Mouse (Mus musculus): ENCODE data around the gene Lhfp. TPM values are rescaled to one million over a fixed set of nuclear protein-coding genes. Genes with fewer than 3 reads are reported as not detected.
A peak's percentile ranks its signal among the peaks of the same experiment; 100 is the strongest.

The Lhfp gene
- polyA plus RNA-seq (2015; fragmentation: Nextera tagmentation; extraction: Ambion mirVana): 64.1 and 70.1 TPM in 2 replicates

DNA sequence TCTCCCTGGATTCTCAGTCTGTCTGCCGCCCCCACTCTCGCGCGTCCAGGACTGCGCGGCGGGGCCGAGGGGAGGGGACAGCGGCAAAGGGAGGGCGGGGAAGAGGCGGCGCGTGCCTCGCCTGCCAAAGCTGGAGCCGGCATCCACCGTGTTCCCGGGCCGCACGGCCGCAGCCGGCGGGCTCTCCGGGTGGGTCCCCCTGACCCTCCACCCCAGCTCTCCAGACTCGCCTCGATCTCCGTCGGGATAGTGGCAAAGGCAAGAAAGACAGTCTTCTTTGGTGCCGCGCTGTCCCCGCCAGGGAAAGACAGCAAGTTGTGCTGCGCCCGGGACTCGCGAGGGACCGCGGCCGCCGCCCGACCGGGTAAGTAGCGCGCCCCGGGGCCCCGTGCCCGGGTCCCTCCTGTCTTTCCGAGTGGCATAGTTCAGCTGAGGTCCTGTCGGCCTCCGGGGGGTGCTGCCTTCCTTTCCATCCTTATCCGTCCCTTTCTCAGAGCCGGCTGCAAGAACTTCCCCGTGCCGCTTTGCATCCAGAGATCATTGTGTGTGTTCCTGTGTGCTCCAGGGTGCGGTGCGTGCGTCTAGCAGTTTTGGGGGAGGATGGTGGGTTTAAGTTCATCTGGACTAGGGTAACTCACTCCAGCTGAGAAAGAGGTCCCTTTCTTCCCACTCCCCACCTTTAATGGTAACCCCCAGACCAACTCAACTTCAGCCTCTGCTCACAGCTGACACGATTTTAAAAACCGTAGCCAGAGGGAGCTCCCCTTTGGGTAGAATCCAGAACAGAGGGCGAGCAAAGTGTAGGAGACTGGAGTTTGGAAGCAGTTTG, at the start of gene Lhfp:
Gene Lhfp (plus strand): TSS at position 118 of the 829 bp plus-strand sequence.
- H3K27ac ChIP-seq (ENCODE audit: low read depth, low read length): peak within 1 kb of the TSS; percentile 72
- peak within 1 kb of the TSS; percentile 83 for H3K4me3 ChIP-seq (ENCODE audit: low read length)
- H3K9me3 ChIP-seq (ENCODE audit: control insufficient read depth, low read length): no peaks in the 10 kb centered on the region
- H3K27me3 ChIP-seq (replicated peaks; ENCODE audit: control insufficient read depth, insufficient read depth, low read length): no peaks in the 10 kb centered on the region
- ATAC-seq: peak; percentile 96
- H3K4me1 ChIP-seq (ENCODE audit: control insufficient read depth, insufficient read depth, low read depth, low read length): peaks cover 13% of the 10 kb centered on the region
- WGBS: under 1% methylated on average over 56 of the region's 58 CpGs
- peak within 1 kb of the TSS; percentile 80 for H3K9ac ChIP-seq (ENCODE audit: low read depth, low read length)
- H3K4me2 ChIP-seq (ENCODE audit: low read length): peak within 1 kb of the TSS; percentile 95
- no peaks in the 10 kb centered on the region for H3K36me3 ChIP-seq (ENCODE audit: control insufficient read depth, insufficient read depth, low read length)

DNA sequence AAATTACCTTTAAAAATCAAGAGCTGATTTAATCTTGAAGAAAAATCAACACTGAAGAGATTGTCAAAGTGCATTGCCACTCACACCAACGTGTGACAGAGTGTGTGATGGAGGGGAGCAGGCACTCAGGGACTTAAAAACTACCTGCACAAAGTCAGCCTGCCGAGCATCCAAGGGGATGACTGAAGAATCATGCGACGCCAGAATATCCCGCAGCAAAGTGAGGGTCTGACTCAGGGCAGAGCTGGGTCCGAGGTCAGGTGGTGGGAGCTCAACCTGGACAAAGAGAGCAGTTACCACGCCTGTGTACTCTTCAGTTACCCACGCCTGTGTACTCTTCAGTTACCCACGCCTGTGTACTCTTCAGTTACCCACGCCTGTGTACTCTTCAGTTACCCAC, 48.0 kb upstream of the Lhfp start:
- Histone ChIP-seq H3K27me3 (replicated peaks; ENCODE audit: control insufficient read depth, insufficient read depth, low read length) (no peaks in the 10 kb centered on the region), H3K9ac (ENCODE audit: low read depth, low read length) (no peak overlapping the region), H3K27ac (ENCODE audit: low read depth, low read length) (no peak overlapping the region), H3K4me2 (ENCODE audit: low read length) (no peak overlapping the region), H3K9me3 (ENCODE audit: control insufficient read depth, low read length) (no peaks in the 10 kb centered on the region), H3K36me3 (ENCODE audit: control insufficient read depth, insufficient read depth, low read length) (peaks cover 34% of the 10 kb centered on the region), H3K4me1 (ENCODE audit: control insufficient read depth, insufficient read depth, low read depth, low read length) (no peaks in the 10 kb centered on the region), H3K4me3 (ENCODE audit: low read length) (no peak overlapping the region)
- 90% methylated on average over 9 of the region's 10 CpGs for WGBS
- ATAC-seq: no peak

DNA sequence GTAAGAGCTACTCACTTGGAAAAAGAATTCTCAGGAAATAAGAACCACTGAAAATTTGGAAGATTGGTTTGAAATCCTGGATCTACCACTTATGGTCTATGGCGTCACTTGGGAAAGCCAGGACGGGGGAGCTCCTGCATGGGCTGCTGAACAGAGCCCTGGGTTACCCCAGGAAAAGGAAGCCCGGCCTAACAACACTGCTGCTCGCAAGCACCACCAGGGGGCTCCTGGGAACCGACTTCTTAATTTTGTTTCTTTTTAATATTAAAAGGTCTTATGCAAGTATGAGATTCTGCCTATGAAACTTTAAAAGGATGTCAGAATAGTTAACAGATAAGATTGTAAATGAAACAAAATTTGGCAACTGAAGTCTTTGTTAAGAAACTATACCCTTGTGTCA, 46.7 kb upstream of the Lhfp start:
- WGBS: 76% methylated on average over 5 of the region's 5 CpGs
- Histone ChIP-seq H3K4me1 (ENCODE audit: control insufficient read depth, insufficient read depth, low read depth, low read length) (no peaks in the 10 kb centered on the region), H3K27ac (ENCODE audit: low read depth, low read length) (no peak overlapping the region), H3K4me3 (ENCODE audit: low read length) (no peak overlapping the region), H3K36me3 (ENCODE audit: control insufficient read depth, insufficient read depth, low read length) (peaks cover 28% of the 10 kb centered on the region), H3K9ac (ENCODE audit: low read depth, low read length) (no peak overlapping the region), H3K27me3 (replicated peaks; ENCODE audit: control insufficient read depth, insufficient read depth, low read length) (no peaks in the 10 kb centered on the region), H3K9me3 (ENCODE audit: control insufficient read depth, low read length) (no peaks in the 10 kb centered on the region), H3K4me2 (ENCODE audit: low read length) (no peak overlapping the region)
- ATAC-seq: no peak

DNA sequence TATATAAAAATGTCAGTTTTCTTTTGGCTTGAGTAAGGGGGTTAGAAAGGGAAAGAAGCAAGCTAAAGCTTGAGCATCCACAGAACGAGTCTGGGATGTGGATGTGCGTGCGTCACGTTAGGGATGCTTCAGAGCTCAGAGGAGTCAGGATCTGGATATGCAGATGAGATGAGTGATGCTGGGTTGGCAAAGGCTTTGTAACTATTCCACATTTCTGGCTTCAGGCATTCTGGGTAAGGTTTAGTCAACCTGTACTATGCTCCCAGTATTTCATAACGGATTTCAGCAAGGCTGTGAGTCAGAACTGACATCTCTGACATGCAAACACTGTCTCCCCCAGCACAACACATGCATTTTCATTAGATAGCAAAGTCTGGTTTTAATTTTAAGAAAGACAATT, 44.7 kb upstream of the Lhfp start:
- WGBS: 86% methylated on average over 5 of the region's 5 CpGs
- no peaks in the 10 kb centered on the region for H3K4me1 ChIP-seq (ENCODE audit: control insufficient read depth, insufficient read depth, low read depth, low read length)
- H3K9ac ChIP-seq (ENCODE audit: low read depth, low read length): no peak overlapping the region
- no peaks in the 10 kb centered on the region for H3K9me3 ChIP-seq (ENCODE audit: control insufficient read depth, low read length)
- no peak for ATAC-seq
- H3K4me2 ChIP-seq (ENCODE audit: low read length): no peak overlapping the region
- peaks cover 34% of the 10 kb centered on the region for H3K36me3 ChIP-seq (ENCODE audit: control insufficient read depth, insufficient read depth, low read length)
- no peak overlapping the region for H3K4me3 ChIP-seq (ENCODE audit: low read length)
- no peak overlapping the region for H3K27ac ChIP-seq (ENCODE audit: low read depth, low read length)
- H3K27me3 ChIP-seq (replicated peaks; ENCODE audit: control insufficient read depth, insufficient read depth, low read length): no peaks in the 10 kb centered on the region

DNA sequence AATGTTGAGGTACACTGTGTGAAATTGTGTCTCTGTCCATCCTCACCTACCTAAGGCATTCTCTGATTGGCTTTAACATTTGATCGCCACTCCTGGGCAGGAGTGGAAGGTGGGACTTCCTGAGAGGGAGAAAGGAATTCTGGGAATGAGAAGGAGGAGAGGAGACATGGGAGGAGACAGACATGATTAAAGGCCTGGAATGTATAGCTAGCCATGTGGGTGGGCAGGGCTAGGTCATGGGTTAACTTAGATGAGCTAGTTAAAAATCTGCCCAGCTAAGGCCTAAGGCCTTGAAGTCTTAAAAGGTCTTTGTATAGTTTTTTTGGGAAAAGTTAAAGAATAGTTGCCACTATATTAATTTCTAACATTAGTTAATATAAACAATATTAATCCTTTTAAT, 43.9 kb upstream of the Lhfp start:
- no peak overlapping the region for H3K9ac ChIP-seq (ENCODE audit: low read depth, low read length)
- no peaks in the 10 kb centered on the region for H3K27me3 ChIP-seq (replicated peaks; ENCODE audit: control insufficient read depth, insufficient read depth, low read length)
- WGBS: 92% methylated on average over 1 of the region's 1 CpGs
- no peak for ATAC-seq
- H3K4me3 ChIP-seq (ENCODE audit: low read length): no peak overlapping the region
- H3K4me2 ChIP-seq (ENCODE audit: low read length): no peak overlapping the region
- no peaks in the 10 kb centered on the region for H3K9me3 ChIP-seq (ENCODE audit: control insufficient read depth, low read length)
- no peak overlapping the region for H3K27ac ChIP-seq (ENCODE audit: low read depth, low read length)
- peaks cover 35% of the 10 kb centered on the region for H3K36me3 ChIP-seq (ENCODE audit: control insufficient read depth, insufficient read depth, low read length)
- no peaks in the 10 kb centered on the region for H3K4me1 ChIP-seq (ENCODE audit: control insufficient read depth, insufficient read depth, low read depth, low read length)

DNA sequence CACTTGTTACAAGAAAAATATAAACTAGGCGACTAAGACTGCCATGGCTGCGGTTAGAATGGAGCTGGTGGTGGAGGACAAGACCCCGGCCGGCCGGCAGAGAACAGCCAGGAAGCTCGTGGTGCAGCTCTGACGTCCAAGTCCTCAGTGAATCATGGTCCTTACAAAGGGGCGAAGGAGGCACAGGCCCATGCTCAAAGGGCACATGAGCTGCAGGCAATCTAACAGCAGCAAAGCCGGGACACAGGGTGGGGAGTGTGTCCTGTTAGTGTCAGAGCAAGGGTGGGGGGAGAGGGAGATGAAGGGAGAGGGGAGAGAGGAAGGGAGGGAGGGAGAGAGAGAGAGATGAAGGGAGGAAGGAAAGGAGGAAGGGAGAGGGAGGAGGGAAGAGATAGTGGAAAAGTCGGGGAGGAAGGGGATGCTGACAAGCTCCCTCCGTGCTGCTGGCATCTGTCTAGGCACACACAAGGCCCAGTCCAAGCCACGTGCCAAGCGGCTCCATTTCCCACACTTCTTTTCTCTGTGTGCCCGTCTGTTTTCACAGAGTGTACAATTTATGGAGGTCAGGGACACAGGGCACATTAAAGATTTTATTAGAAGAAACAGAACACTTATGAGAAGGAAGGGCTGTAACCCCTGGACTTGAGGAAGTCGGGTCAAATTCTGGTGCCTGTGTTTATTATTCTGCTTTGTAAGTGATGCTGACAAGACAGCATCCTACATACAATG, 42.1 kb upstream of the Lhfp start:
- no peaks in the 10 kb centered on the region for H3K27me3 ChIP-seq (replicated peaks; ENCODE audit: control insufficient read depth, insufficient read depth, low read length)
- no peak overlapping the region for H3K4me2 ChIP-seq (ENCODE audit: low read length)
- H3K36me3 ChIP-seq (ENCODE audit: control insufficient read depth, insufficient read depth, low read length): peaks cover 30% of the 10 kb centered on the region
- WGBS: 80% methylated on average over 15 of the region's 15 CpGs
- H3K9me3 ChIP-seq (ENCODE audit: control insufficient read depth, low read length): no peaks in the 10 kb centered on the region
- H3K4me1 ChIP-seq (ENCODE audit: control insufficient read depth, insufficient read depth, low read depth, low read length): no peaks in the 10 kb centered on the region
- no peak overlapping the region for H3K4me3 ChIP-seq (ENCODE audit: low read length)
- no peak overlapping the region for H3K27ac ChIP-seq (ENCODE audit: low read depth, low read length)
- ATAC-seq: no peak
- H3K9ac ChIP-seq (ENCODE audit: low read depth, low read length): no peak overlapping the region

DNA sequence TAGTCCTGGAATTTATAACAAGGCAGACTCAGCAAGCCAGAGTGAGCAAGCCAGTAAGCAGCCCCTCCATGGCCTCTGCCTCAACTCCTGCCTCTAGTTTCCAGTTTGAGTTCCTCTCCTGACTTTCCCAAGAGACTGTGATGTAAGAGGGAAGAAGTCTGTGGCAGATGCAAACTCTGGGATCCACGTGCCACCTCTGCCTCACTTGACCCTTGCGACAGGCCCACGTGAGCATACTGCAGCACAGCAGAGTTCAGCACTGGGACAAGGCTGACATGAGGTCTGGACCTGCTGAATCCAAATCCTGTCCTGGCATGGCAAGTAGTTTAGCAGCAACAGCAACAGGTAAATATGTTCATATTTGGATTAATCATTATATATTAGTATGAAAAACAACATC, 41.3 kb upstream of the Lhfp start:
- Histone ChIP-seq H3K4me1 (ENCODE audit: control insufficient read depth, insufficient read depth, low read depth, low read length) (no peaks in the 10 kb centered on the region; the same call in 1 of the 2 replicates), H3K9me3 (ENCODE audit: control insufficient read depth, low read length) (no peaks in the 10 kb centered on the region), H3K27me3 (replicated peaks; ENCODE audit: control insufficient read depth, insufficient read depth, low read length) (no peaks in the 10 kb centered on the region), H3K9ac (ENCODE audit: low read depth, low read length) (no peak overlapping the region), H3K27ac (ENCODE audit: low read depth, low read length) (no peak overlapping the region), H3K36me3 (ENCODE audit: control insufficient read depth, insufficient read depth, low read length) (peaks cover 30% of the 10 kb centered on the region), H3K4me3 (ENCODE audit: low read length) (no peak overlapping the region), H3K4me2 (ENCODE audit: low read length) (no peak overlapping the region)
- 86% methylated on average over 3 of the region's 3 CpGs for WGBS
- no peak for ATAC-seq

DNA sequence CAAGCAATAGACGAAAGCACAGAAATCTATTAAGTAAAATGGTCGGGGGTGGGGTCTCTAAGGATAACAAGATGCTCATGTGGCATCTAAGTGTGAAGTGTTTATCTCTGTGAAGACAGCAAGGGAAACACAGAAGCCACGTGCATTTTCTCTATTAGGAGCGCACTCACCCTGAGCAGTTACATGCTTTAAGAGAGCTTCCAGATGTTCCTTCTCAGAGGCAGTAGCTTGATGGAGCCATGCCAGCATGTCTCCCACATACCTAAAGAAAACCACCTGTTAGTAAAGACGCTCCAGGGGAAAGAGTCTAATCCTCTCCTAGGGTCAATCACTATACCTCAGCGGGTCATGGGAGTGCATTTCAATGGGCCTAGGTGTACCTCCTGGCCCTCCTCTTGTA, 39.3 kb upstream of the Lhfp start:
- H3K4me1 ChIP-seq (ENCODE audit: control insufficient read depth, insufficient read depth, low read depth, low read length): no peaks in the 10 kb centered on the region; the same call in 1 of the 2 replicates
- 76% methylated on average over 6 of the region's 6 CpGs for WGBS
- no peak for ATAC-seq
- no peak overlapping the region for H3K27ac ChIP-seq (ENCODE audit: low read depth, low read length)
- H3K36me3 ChIP-seq (ENCODE audit: control insufficient read depth, insufficient read depth, low read length): peaks cover 22% of the 10 kb centered on the region
- H3K27me3 ChIP-seq (replicated peaks; ENCODE audit: control insufficient read depth, insufficient read depth, low read length): no peaks in the 10 kb centered on the region
- no peak overlapping the region for H3K4me3 ChIP-seq (ENCODE audit: low read length)
- H3K9me3 ChIP-seq (ENCODE audit: control insufficient read depth, low read length): no peaks in the 10 kb centered on the region
- H3K9ac ChIP-seq (ENCODE audit: low read depth, low read length): no peak overlapping the region
- H3K4me2 ChIP-seq (ENCODE audit: low read length): no peak overlapping the region

DNA sequence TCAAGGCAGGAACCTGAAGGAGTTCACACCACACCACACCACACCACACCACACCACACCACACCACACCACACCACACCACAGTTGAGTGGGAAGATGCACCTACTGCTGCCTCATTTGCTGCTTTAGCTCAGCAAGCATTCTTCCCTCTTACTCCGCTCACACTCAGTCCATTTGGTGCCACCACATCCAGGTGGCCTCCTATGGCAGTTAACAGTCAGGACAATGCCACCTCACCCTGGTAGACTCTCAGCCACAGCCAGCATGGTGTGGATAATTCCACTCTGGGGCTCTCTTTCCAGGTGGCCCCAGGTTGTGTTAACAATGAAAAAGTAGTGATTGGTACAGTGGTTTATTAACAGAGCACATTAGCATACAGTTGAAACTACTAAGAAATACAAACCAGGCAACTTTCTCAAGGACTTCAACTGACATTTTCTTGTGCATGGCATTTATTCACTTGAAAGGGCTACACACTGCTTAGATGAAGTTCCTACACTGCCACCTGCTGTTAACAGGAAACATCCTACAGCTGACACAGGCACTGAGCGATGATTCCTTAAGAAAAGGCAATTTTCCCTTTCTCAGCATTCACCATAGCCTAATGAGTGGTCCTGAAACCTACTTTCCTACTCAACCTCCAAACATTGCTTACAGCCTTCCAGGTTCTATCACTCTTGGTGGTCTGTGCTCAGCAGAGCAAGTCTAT, 36.8 kb upstream of the Lhfp start:
- no peak overlapping the region for H3K27ac ChIP-seq (ENCODE audit: low read depth, low read length)
- no peak overlapping the region for H3K4me3 ChIP-seq (ENCODE audit: low read length)
- no peaks in the 10 kb centered on the region for H3K9me3 ChIP-seq (ENCODE audit: control insufficient read depth, low read length)
- no peak overlapping the region for H3K4me2 ChIP-seq (ENCODE audit: low read length)
- WGBS: 70% methylated on average over 2 of the region's 2 CpGs
- H3K4me1 ChIP-seq (ENCODE audit: control insufficient read depth, insufficient read depth, low read depth, low read length): no peaks in the 10 kb centered on the region; the same call in 1 of the 2 replicates
- H3K9ac ChIP-seq (ENCODE audit: low read depth, low read length): no peak overlapping the region
- H3K27me3 ChIP-seq (replicated peaks; ENCODE audit: control insufficient read depth, insufficient read depth, low read length): no peaks in the 10 kb centered on the region
- peaks cover 35% of the 10 kb centered on the region for H3K36me3 ChIP-seq (ENCODE audit: control insufficient read depth, insufficient read depth, low read length)
- peak; percentile 76 for ATAC-seq
